Mouse (Mus musculus): Measurements from ENCODE around the gene 1700047I17Rik2.
"Not testable (repeated sequence)": the region's sequence is repeated elsewhere in the genome, so short reads cannot be mapped to it uniquely, and the experiment has no call there.

1700047I17Rik2 gene

GRCm38 (mm10) chr12:55199306-55199705 is at the start of gene 1700047I17Rik2:
TSS of gene 1700047I17Rik2 (plus strand) at chr12:55199592.
- DNase-seq (ENCODE audit: low read depth, low spot score), result not testable (repeated sequence)

- DNase-seq (ENCODE audit: low read depth, low spot score), result not testable (repeated sequence)
These were observed 44.6 kb upstream of the 1700047I17Rik2 start, which contains the start of gene Srp54b for GRCm38 (mm10) chr12:55154559-55155448. TSS of gene Srp54b (plus strand) at chr12:55155104.

- DNase-seq (ENCODE audit: low read depth, low spot score), result not testable (repeated sequence)
These were observed 44.0 kb upstream of the 1700047I17Rik2 start for GRCm38 (mm10) chr12:55155449-55155783.

- DNase-seq (ENCODE audit: low read depth, low spot score), result not testable (repeated sequence)
These were observed 32.3 kb upstream of the 1700047I17Rik2 start for GRCm38 (mm10) chr12:55167034-55167557.

- not testable (repeated sequence) for DNase-seq (ENCODE audit: low read depth, low spot score)
These were observed 11.7 kb upstream of the 1700047I17Rik2 start for GRCm38 (mm10) chr12:55187686-55188085.

GRCm38 (mm10) chr12:55189127-55189526 is 10.3 kb upstream of the 1700047I17Rik2 start:
- not testable (repeated sequence) for DNase-seq (ENCODE audit: low read depth, low spot score)

- DNase-seq (ENCODE audit: low read depth, low spot score), result not testable (repeated sequence)
These were observed 407 bp downstream of the 1700047I17Rik2 start for GRCm38 (mm10) chr12:55199799-55200198.

GRCm38 (mm10) chr12:55212944-55213343 is 13.6 kb downstream of the 1700047I17Rik2 start:
- DNase-seq (ENCODE audit: low read depth, low spot score), result not testable (repeated sequence)

- DNase-seq (ENCODE audit: low read depth, low spot score), result not testable (repeated sequence)
These were observed 30.5 kb downstream of the 1700047I17Rik2 start, which contains the start of gene Srp54c for GRCm38 (mm10) chr12:55229626-55230519. TSS of gene Srp54c (plus strand) at chr12:55230168.

GRCm38 (mm10) chr12:55230520-55230861 is 31.1 kb downstream of the 1700047I17Rik2 start:
- DNase-seq (ENCODE audit: low read depth, low spot score), result not testable (repeated sequence)

GRCm38 (mm10) chr12:55242243-55242642 is 42.9 kb downstream of the 1700047I17Rik2 start:
- DNase-seq (ENCODE audit: low read depth, low spot score), result not testable (repeated sequence)

- not testable (repeated sequence) for DNase-seq (ENCODE audit: low read depth, low spot score)
These were observed 62.6 kb downstream of the 1700047I17Rik2 start for GRCm38 (mm10) chr12:55261950-55262349.

- not testable (repeated sequence) for DNase-seq (ENCODE audit: low read depth, low spot score)
These were observed 64.0 kb downstream of the 1700047I17Rik2 start for GRCm38 (mm10) chr12:55263385-55263784.
